Mouse (Mus musculus): ENCODE measurements around the gene Ackr3.

DNA sequence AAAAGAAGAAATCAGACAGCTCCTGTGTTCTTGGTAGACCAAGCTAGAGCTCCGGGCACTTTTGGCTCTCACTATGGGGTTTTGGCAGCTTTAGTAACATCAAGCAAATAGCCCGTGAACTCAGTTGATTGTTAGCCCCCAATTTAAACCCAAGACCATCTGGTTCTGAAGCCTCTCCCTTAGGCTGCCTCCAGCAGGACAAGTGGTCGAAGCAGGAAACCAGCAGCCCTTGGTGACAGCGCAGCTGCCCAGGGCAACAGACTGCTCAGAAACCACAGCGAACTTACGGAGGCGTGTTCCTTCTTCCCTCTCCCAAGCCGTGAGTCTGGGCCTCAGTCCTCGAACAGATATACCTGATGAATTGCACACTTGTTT is 24.5 kb downstream of the Ackr3 start:
- no peak for TF ChIP-seq CTCF (conservative IDR thresholded peaks at IDR 0.05; ENCODE audit: low read length)
- TF ChIP-seq NANOG (IDR thresholded peaks at IDR 0.05; ENCODE audit: borderline replicate concordance, low read length), result no peak

Measured in E14TG2a.4 (cell line).